Mouse (Mus musculus) midbrain, embryonic 15.5 days (tissue): ENCODE measurements at regions not wholly inside any gene's neighbourhood (a gene's known extent, or its start where the extent isn't known, plus 50 kb on each side); places are given as distances from the start of the nearest gene placed in this dataset.

Experiments
- ATAC-seq: fragments of 200-750 bp; cut with Nextera tagmentation; replicated peaks from 2 replicates; pipeline ENCODE4 v1.8.0; 2017; ENCODE audit warnings: moderate TSS enrichment
- H3K27ac ChIP-seq: fragments of 300-500 bp; sonication (generic); 2 replicates; pipeline ENCODE4 v1.5.1; 2015; ENCODE audit warnings: mild to moderate bottlenecking, inconsistent platforms
- H3K27me3 ChIP-seq: fragments of 300-500 bp; sonication (generic); replicated peaks from 2 replicates; pipeline ENCODE4 v1.6.1; 2015; ENCODE audit warnings: inconsistent platforms
- H3K36me3 ChIP-seq: fragments of 300-500 bp; sonication (generic); replicated peaks from 2 replicates; pipeline ENCODE4 v1.6.1; 2015; ENCODE audit warnings: inconsistent platforms
- H3K4me1 ChIP-seq: fragments of 300-500 bp; sonication (generic); 2 replicates; pipeline ENCODE4 v1.6.1; 2015; ENCODE audit warnings: inconsistent platforms
- H3K4me2 ChIP-seq: fragments of 300-500 bp; sonication (generic); 2 replicates; pipeline ENCODE4 v1.6.1; 2015; ENCODE audit warnings: inconsistent platforms, mild to moderate bottlenecking, moderate library complexity
- H3K4me3 ChIP-seq: fragments of 300-500 bp; sonication (generic); 2 replicates; pipeline ENCODE4 v1.5.1; 2015; ENCODE audit warnings: mild to moderate bottlenecking, inconsistent platforms
- H3K9ac ChIP-seq: fragments of 300-500 bp; sonication (generic); 2 replicates; pipeline ENCODE4 v1.6.1; 2015; ENCODE audit warnings: mild to moderate bottlenecking, inconsistent platforms
- H3K9me3 ChIP-seq: fragments of 300-500 bp; sonication (generic); 2 replicates; pipeline ENCODE4 v1.6.1; 2016; ENCODE audit warnings: inconsistent platforms
- WGBS: fragments of 180-500 bp; shearing (Covaris S2); methylation state at CpG from one replicate; pipeline ENCODE4 v1.1.7; 2015; ENCODE audit warnings: mixed read lengths; 5-methylcytosine and 5-hydroxymethylcytosine counted together

- H3K4me1 ChIP-seq = no peaks in the 10 kb centered on the region
- no peak overlapping the region for H3K9ac ChIP-seq
- no peaks in the 10 kb centered on the region for H3K27me3 ChIP-seq
- no peak overlapping the region for H3K4me2 ChIP-seq
- H3K4me3 ChIP-seq = no peak overlapping the region
- H3K9me3 ChIP-seq = no peaks in the 10 kb centered on the region
- WGBS = 26% methylated on average over 1 of the region's 1 CpGs
- no peak overlapping the region for H3K27ac ChIP-seq
- no peak for ATAC-seq
- H3K36me3 ChIP-seq = no peaks in the 10 kb centered on the region
These were observed 289.5 kb downstream of the Slc22a22 start for GRCm38 (mm10) chr15:57187840-57188457.

DNA sequence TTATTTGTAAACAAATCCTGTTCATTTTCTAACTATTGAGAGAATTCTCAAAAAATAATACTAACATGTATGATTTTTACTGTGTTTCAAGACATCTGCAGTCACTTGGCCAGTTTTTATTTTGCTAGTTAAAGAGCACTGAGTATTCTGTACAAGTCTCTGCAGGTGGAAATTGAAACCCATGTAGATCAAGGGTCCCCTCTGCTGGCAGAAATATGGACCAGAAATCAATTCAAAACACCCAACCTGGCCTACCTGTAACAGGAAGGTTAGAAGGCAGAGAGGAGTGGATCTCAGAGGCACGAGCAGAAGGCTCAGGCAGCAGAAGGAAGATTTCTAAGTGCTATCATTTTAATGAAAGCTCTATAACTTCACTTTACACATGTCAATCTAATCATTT, 298.3 kb downstream of the Slc22a22 start:
- Histone ChIP-seq H3K4me1 (no peaks in the 10 kb centered on the region), H3K4me3 (no peak overlapping the region), H3K4me2 (no peak overlapping the region), H3K9ac (no peak overlapping the region), H3K36me3 (no peaks in the 10 kb centered on the region), H3K9me3 (no peaks in the 10 kb centered on the region), H3K27ac (no peak overlapping the region), H3K27me3 (no peaks in the 10 kb centered on the region)
- ATAC-seq = no peak
- 73% methylated on average over 1 of the region's 1 CpGs for WGBS

DNA sequence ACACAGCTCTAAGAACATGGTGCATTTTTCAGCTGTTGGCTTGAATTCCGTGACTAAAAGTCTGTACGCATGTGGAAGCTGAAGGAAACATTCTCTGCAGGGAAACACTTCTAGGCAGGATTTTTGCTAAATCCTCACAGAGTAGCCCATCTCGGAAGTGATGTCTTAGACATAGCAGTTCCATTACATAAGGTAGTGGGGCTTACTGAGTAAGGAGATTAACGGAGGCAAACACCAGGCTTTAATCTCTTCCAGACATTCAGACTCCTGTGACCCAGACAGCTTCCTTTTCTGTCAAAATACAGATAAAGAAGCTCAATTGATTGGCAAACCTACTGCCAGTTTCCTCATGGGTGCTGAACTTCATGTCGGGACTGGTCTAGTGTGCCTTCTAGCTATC, 304.7 kb downstream of the Slc22a22 start:
- Histone ChIP-seq H3K9ac (no peak overlapping the region), H3K36me3 (no peaks in the 10 kb centered on the region), H3K4me2 (no peak overlapping the region), H3K4me3 (no peak overlapping the region), H3K4me1 (no peaks in the 10 kb centered on the region), H3K27ac (no peak overlapping the region), H3K9me3 (no peaks in the 10 kb centered on the region), H3K27me3 (no peaks in the 10 kb centered on the region)
- peak; percentile 52 for ATAC-seq
- 18% methylated on average over 5 of the region's 5 CpGs for WGBS

GRCm38 (mm10) chr15:57162401-57163343, 314.8 kb downstream of the Slc22a22 start:
- peak; percentile 78; the same call in 1 of the 2 replicates for ATAC-seq
- no peak overlapping the region for H3K4me2 ChIP-seq
- H3K27me3 ChIP-seq = no peaks in the 10 kb centered on the region
- H3K4me1 ChIP-seq = no peaks in the 10 kb centered on the region
- H3K27ac ChIP-seq = no peak overlapping the region
- H3K9ac ChIP-seq = no peak overlapping the region
- H3K4me3 ChIP-seq = no peak overlapping the region
- H3K36me3 ChIP-seq = no peaks in the 10 kb centered on the region
- H3K9me3 ChIP-seq = no peaks in the 10 kb centered on the region
- WGBS = 24% methylated on average over 12 of the region's 12 CpGs

GRCm38 (mm10) chr15:57140130-57140750, 337.2 kb downstream of the Slc22a22 start:
- ATAC-seq = no peak

DNA sequence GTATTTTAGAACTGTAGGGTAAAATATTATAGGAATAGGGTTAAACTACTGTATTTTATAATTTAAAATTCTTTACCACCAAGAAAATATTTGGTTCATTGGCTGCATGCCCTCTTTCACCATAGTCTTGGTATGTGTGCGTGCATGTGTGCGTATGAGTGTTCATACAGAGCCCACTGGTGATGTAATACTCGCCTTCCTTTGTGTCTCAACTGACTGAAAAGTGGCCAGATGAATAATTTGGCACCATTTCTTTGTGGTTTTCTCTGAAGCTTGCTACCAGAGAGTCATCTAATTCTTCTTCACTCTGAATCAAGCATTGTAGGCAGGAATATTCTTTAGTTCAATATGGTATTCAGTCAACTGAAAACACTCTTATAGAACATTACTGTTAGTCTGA, 372.7 kb downstream of the Slc22a22 start:
- no peaks in the 10 kb centered on the region for H3K36me3 ChIP-seq
- no peak overlapping the region for H3K4me3 ChIP-seq
- no peaks in the 10 kb centered on the region for H3K9me3 ChIP-seq
- no peak for ATAC-seq
- no peak overlapping the region for H3K27ac ChIP-seq
- 84% methylated on average over 3 of the region's 3 CpGs for WGBS
- H3K4me1 ChIP-seq = no peaks in the 10 kb centered on the region
- no peak overlapping the region for H3K9ac ChIP-seq
- no peak overlapping the region for H3K4me2 ChIP-seq
- no peaks in the 10 kb centered on the region for H3K27me3 ChIP-seq

More at GRCm38 (mm10) chr15:57140130-57140750, 337.2 kb downstream of the Slc22a22 start:
- Histone ChIP-seq H3K9ac (no peak overlapping the region), H3K27ac (no peak overlapping the region), H3K36me3 (no peaks in the 10 kb centered on the region), H3K9me3 (no peaks in the 10 kb centered on the region), H3K4me2 (no peak overlapping the region), H3K27me3 (no peaks in the 10 kb centered on the region), H3K4me3 (no peak overlapping the region), H3K4me1 (no peaks in the 10 kb centered on the region)
- WGBS = 42% methylated on average over 9 of the region's 9 CpGs

DNA sequence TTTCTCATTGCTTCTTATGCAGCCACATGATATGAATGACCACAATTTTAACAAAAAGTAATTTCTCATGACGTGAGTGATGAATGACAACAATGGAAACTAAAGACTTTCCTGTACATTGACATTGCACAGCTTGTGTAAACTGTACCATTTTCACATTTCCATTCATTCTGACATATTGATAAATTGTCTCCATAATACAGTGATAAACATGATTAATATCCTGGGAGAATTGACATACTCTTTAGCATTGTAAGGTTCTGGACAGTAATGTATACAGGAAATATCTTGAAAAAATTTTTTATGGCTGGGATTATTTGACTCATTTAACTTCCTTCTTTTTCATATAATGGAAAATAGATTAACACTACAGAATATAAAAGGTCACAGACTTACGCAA, 380.1 kb downstream of the Slc22a22 start:
- H3K4me3 ChIP-seq = no peak overlapping the region
- 79% methylated on average over 2 of the region's 2 CpGs for WGBS
- no peaks in the 10 kb centered on the region for H3K27me3 ChIP-seq
- H3K4me1 ChIP-seq = no peaks in the 10 kb centered on the region
- ATAC-seq = no peak
- H3K9me3 ChIP-seq = no peaks in the 10 kb centered on the region
- H3K36me3 ChIP-seq = no peaks in the 10 kb centered on the region
- H3K4me2 ChIP-seq = no peak overlapping the region
- H3K27ac ChIP-seq = no peak overlapping the region
- H3K9ac ChIP-seq = no peak overlapping the region

GRCm38 (mm10) chr15:57079806-57080205, 397.6 kb downstream of the Slc22a22 start:
- no peak overlapping the region for H3K9ac ChIP-seq
- no peaks in the 10 kb centered on the region for H3K4me1 ChIP-seq
- H3K27ac ChIP-seq = no peak overlapping the region
- H3K36me3 ChIP-seq = no peaks in the 10 kb centered on the region
- H3K9me3 ChIP-seq = no peaks in the 10 kb centered on the region
- H3K4me3 ChIP-seq = no peak overlapping the region
- H3K4me2 ChIP-seq = no peak overlapping the region
- no peak for ATAC-seq
- H3K27me3 ChIP-seq = no peaks in the 10 kb centered on the region

GRCm38 (mm10) chr15:57073776-57074175, 403.6 kb downstream of the Slc22a22 start:
- H3K36me3 ChIP-seq = no peaks in the 10 kb centered on the region
- ATAC-seq = no peak
- no peaks in the 10 kb centered on the region for H3K4me1 ChIP-seq
- no peaks in the 10 kb centered on the region for H3K27me3 ChIP-seq
- no peak overlapping the region for H3K4me2 ChIP-seq
- H3K9me3 ChIP-seq = no peaks in the 10 kb centered on the region
- H3K9ac ChIP-seq = no peak overlapping the region
- no peak overlapping the region for H3K27ac ChIP-seq
- 88% methylated on average over 4 of the region's 4 CpGs for WGBS
- no peak overlapping the region for H3K4me3 ChIP-seq

- Histone ChIP-seq H3K36me3 (no peaks in the 10 kb centered on the region), H3K4me2 (no peak overlapping the region), H3K27me3 (no peaks in the 10 kb centered on the region), H3K9ac (no peak overlapping the region), H3K27ac (no peak overlapping the region), H3K9me3 (no peaks in the 10 kb centered on the region), H3K4me3 (no peak overlapping the region), H3K4me1 (no peaks in the 10 kb centered on the region)
- ATAC-seq = no peak
- WGBS = 86% methylated on average over 2 of the region's 2 CpGs
These were observed 415.9 kb downstream of the Slc22a22 start for GRCm38 (mm10) chr15:57061502-57061901.

DNA sequence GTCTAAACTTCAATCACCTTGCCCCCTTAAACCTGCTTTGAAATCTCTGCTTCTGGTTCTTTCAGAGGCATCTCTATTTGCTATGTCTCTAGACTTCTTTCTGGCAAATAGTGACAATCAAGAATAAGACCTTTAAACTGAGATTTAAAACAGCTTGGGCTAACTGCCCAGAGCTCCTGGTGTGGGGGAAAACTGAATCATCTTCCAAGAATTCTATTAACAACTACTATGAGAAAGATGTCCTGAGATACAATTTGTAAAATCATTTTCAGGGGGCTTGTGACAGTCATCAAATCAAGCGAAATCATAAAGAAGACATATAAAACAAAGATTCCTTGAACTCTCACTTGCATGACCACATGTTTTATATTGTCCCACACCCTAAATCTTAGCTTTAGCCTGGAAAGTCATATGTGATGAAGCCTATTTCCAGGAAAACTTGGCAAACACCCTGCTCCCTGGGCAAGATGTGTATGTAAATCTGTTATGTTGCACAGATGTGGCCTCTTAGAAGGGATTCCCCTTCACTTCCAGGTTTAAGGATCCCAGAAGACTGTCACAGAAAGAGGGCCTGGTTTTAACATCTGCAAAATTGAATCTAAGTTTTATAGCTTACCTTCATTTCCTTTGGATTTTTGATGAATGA, 417.8 kb downstream of the Slc22a22 start:
- H3K4me3 ChIP-seq = no peak overlapping the region
- WGBS = 93% methylated on average over 1 of the region's 1 CpGs
- H3K4me1 ChIP-seq = no peaks in the 10 kb centered on the region
- no peaks in the 10 kb centered on the region for H3K36me3 ChIP-seq
- no peak overlapping the region for H3K4me2 ChIP-seq
- no peaks in the 10 kb centered on the region for H3K9me3 ChIP-seq
- no peak overlapping the region for H3K27ac ChIP-seq
- no peaks in the 10 kb centered on the region for H3K27me3 ChIP-seq
- H3K9ac ChIP-seq = no peak overlapping the region
- no peak for ATAC-seq

- 82% methylated on average over 1 of the region's 1 CpGs for WGBS
- 0 out of 2 replicates have a peak, but pooled peaks have one; percentile 37 for ATAC-seq
- Histone ChIP-seq H3K4me2 (no peak overlapping the region), H3K4me1 (no peaks in the 10 kb centered on the region), H3K4me3 (no peak overlapping the region), H3K27me3 (no peaks in the 10 kb centered on the region), H3K36me3 (no peaks in the 10 kb centered on the region), H3K27ac (no peak overlapping the region), H3K9me3 (no peaks in the 10 kb centered on the region), H3K9ac (no peak overlapping the region)
These were observed 425.1 kb downstream of the Slc22a22 start for GRCm38 (mm10) chr15:57052287-57052686.
